Mouse (Mus musculus): ENCODE measurements around the gene Foxn2. TPM values are rescaled to one million over a fixed set of nuclear protein-coding genes. Genes with fewer than 3 reads are reported as not detected.

Foxn2 gene
- polyA plus RNA-seq, 1 experiment, result 2.9 TPM

DNA sequence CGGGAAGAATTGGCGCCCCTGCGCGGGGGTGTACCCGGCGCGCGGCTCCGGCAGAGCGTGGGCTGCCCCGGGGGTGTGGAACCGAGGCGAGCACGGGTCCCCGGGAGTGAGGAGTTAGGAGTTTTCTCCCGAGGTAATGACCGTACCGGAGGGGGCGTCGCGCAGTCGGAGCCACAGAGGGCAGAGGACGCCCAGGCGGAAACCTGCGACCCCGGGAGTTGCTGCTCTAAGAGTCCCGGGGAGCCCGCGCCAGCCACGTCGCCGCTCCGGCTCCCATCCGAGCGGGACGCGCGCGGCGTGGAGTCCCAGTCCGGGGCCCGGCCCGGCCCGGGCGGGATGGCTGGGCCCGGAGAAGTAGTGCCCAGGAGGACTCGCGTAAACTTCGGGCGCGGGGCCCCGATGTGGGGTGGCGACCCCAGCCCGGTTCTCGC, 505 bp downstream of the Foxn2 start:
- TF ChIP-seq CTCF (conservative IDR thresholded peaks at IDR 0.05; ENCODE audit: insufficient read depth, insufficient read length, low read depth, low read length) (no peak), POLR2A (IDR thresholded peaks at IDR 0.05; ENCODE audit: low read depth, low read length) (no peak)
- Histone ChIP-seq H3K27ac (ENCODE audit: insufficient read depth, low read depth, low read length) (peak overlapping the region; percentile 87), H3K27me3 (replicated peaks; ENCODE audit: control insufficient read depth, insufficient read depth, low read length) (no peaks in the 10 kb centered on the region), H3K4me3 (ENCODE audit: insufficient read depth, low read depth, low read length) (peak overlapping the region; percentile 80), H3K36me3 (ENCODE audit: control insufficient read depth, insufficient read depth, low read length) (no peaks in the 10 kb centered on the region), H3K4me1 (ENCODE audit: control insufficient read depth, insufficient read depth, low read length) (peaks cover 9% of the 10 kb centered on the region; the same call in 1 of the 2 replicates)
- peak; percentile 51 for DNase-seq
- WGBS, result under 1% methylated on average over 51 of the region's 55 CpGs

DNA sequence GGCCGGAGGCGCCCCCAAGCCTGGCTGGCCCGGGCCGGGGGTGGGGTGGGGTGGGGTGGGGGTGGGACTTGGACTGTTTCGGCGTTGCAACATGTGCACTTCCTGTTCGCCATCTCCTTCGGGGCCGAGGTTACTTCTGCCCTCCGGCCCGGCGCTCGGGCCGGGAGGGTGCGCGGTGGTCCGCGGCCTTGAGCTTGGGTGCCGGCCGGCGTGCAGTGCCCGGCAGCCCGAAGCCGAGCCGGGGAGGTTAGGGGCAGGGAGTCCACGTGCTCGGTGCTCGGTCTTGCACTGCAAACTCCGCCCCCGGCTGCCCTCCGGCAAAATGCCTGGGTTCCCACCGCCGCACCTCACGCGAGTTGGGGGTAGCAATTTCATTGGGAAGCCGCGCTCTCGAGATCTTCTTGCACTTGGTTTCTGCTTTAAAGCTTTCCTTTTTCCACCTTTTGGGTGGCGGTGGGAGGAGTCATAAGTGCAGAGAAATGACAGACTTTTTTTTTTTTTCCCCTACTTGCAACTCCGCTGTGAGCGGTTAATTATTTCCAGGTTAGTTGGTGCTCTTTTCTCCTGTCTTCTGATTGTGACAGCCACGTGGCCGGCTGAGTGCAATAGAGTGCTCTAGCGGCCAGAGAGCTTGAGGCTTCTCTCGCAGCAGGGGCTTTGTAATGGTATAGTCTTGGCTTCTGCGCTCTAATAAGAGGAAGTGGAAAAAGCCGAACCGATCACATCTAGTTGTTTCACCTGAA, 1.1 kb downstream of the Foxn2 start:
- TF ChIP-seq CTCF (conservative IDR thresholded peaks at IDR 0.05; ENCODE audit: insufficient read depth, insufficient read length, low read depth, low read length), result peak; percentile 25; the same call in 1 of the 2 replicates
- TF ChIP-seq POLR2A (IDR thresholded peaks at IDR 0.05; ENCODE audit: low read depth, low read length), result no peak
- Histone ChIP-seq H3K4me3 (ENCODE audit: insufficient read depth, low read depth, low read length) (peak overlapping the region; percentile 80), H3K36me3 (ENCODE audit: control insufficient read depth, insufficient read depth, low read length) (no peaks in the 10 kb centered on the region), H3K27me3 (replicated peaks; ENCODE audit: control insufficient read depth, insufficient read depth, low read length) (no peaks in the 10 kb centered on the region), H3K4me1 (ENCODE audit: control insufficient read depth, insufficient read depth, low read length) (peaks cover 14% of the 10 kb centered on the region; the same call in 1 of the 2 replicates), H3K27ac (ENCODE audit: insufficient read depth, low read depth, low read length) (peak overlapping the region; percentile 87)
- under 1% methylated on average over 45 of the region's 48 CpGs for WGBS
- DNase-seq, result peak; percentile 92

DNA sequence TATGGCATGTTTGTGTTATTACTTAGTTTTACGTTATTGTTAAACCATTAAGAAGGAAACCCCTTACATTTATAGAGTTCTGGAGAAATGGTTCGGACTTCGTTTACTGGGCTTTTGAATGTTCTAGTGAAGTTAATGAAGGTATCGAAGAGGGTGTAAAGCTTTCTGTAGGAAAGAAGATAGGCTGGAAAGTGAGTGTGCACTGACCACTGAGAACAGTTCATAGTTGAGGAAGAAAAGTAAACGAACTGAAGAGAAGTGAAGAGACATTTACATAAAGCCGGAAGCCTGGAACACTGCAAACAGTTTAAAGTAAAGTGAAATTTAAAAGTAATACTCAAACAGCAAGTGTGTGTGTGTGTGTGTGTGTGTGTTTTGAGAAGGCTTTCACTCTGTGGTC, 2.1 kb downstream of the Foxn2 start:
- H3K4me3 ChIP-seq (ENCODE audit: insufficient read depth, low read depth, low read length), result no peak overlapping the region
- 63% methylated on average over 6 of the region's 6 CpGs for WGBS
- H3K36me3 ChIP-seq (ENCODE audit: control insufficient read depth, insufficient read depth, low read length), result no peaks in the 10 kb centered on the region
- no peaks in the 10 kb centered on the region for H3K27me3 ChIP-seq (replicated peaks; ENCODE audit: control insufficient read depth, insufficient read depth, low read length)
- H3K4me1 ChIP-seq (ENCODE audit: control insufficient read depth, insufficient read depth, low read length), result peaks cover 14% of the 10 kb centered on the region; the same call in 1 of the 2 replicates
- DNase-seq, result no peak
- H3K27ac ChIP-seq (ENCODE audit: insufficient read depth, low read depth, low read length), result no peak overlapping the region
- TF ChIP-seq CTCF (conservative IDR thresholded peaks at IDR 0.05; ENCODE audit: insufficient read depth, insufficient read length, low read depth, low read length) (no peak), POLR2A (IDR thresholded peaks at IDR 0.05; ENCODE audit: low read depth, low read length) (no peak)

DNA sequence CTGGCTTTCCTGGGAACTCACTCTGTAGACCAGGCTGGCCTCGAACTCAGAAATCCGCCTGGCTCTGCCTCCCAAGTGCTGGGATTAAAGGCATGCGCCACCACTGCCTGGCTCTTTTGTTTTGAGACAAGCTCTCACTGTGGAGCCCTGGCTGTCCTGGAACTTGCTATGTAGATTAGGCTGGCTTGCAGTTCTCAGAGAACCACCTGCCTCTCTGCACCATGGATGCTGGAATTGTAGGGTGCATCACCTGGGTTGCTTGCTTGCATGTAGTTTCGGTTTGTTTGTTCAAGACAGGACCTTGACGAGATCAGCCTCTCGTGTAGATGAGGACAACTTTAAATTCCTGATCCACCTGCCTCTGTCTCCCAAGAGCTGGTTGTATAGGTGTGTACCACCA, 2.7 kb downstream of the Foxn2 start:
- no peak for DNase-seq
- no peaks in the 10 kb centered on the region for H3K36me3 ChIP-seq (ENCODE audit: control insufficient read depth, insufficient read depth, low read length)
- H3K4me1 ChIP-seq (ENCODE audit: control insufficient read depth, insufficient read depth, low read length), result peaks cover 14% of the 10 kb centered on the region; the same call in 1 of the 2 replicates
- H3K4me3 ChIP-seq (ENCODE audit: insufficient read depth, low read depth, low read length), result no peak overlapping the region
- H3K27me3 ChIP-seq (replicated peaks; ENCODE audit: control insufficient read depth, insufficient read depth, low read length), result no peaks in the 10 kb centered on the region
- no peak for TF ChIP-seq CTCF (conservative IDR thresholded peaks at IDR 0.05; ENCODE audit: insufficient read depth, insufficient read length, low read depth, low read length)
- TF ChIP-seq POLR2A (IDR thresholded peaks at IDR 0.05; ENCODE audit: low read depth, low read length), result no peak
- 87% methylated on average over 6 of the region's 6 CpGs for WGBS
- no peak overlapping the region for H3K27ac ChIP-seq (ENCODE audit: insufficient read depth, low read depth, low read length)

DNA sequence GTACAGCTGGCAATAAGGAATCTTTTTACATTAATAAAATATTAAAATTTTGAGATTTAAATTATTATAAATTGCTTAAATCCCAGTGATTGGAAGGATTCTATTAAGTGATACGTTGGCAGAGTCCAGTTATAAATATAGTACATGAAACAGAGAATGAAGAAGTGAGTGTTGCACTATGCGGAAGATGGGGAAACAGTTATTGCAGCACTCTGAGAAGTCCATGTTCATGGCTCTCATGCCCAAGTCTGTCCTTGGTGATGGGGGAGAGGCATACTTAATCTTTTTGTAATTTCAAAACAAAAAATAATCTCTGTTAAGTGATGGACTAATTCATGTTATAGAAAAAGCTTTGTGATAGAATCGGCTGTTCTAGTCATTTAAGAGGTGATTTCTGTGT, 17.6 kb downstream of the Foxn2 start:
- DNase-seq, result no peak
- Histone ChIP-seq H3K27ac (ENCODE audit: insufficient read depth, low read depth, low read length) (no peak overlapping the region), H3K4me1 (ENCODE audit: control insufficient read depth, insufficient read depth, low read length) (peaks cover 7% of the 10 kb centered on the region; the same call in 1 of the 2 replicates), H3K4me3 (ENCODE audit: insufficient read depth, low read depth, low read length) (no peak overlapping the region), H3K36me3 (ENCODE audit: control insufficient read depth, insufficient read depth, low read length) (no peaks in the 10 kb centered on the region), H3K27me3 (replicated peaks; ENCODE audit: control insufficient read depth, insufficient read depth, low read length) (no peaks in the 10 kb centered on the region)
- WGBS, result 89% methylated on average over 3 of the region's 3 CpGs
- no peak for TF ChIP-seq CTCF (conservative IDR thresholded peaks at IDR 0.05; ENCODE audit: insufficient read depth, insufficient read length, low read depth, low read length)
- TF ChIP-seq POLR2A (IDR thresholded peaks at IDR 0.05; ENCODE audit: low read depth, low read length), result no peak

DNA sequence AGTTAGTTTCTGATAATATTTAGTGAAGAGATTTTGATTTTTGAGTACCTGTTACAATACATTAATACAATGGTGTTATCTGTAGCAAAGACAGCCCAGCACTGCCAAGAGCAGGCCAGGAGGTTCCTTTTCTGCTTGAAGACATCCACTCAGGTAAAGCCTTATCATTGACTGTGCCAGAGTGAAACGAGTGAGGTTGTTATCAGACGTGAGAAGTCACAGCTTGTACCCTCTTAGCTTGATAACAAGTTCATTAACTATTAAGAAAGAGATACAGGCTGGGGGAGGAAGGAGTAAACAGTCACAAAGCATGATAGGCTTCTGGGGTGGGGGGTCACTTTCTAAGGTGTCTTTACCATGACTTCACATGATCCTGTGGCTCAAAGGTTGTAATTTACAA, 19.0 kb downstream of the Foxn2 start:
- WGBS, result 37% methylated on average over 2 of the region's 2 CpGs
- TF ChIP-seq POLR2A (IDR thresholded peaks at IDR 0.05; ENCODE audit: low read depth, low read length), result no peak
- H3K4me1 ChIP-seq (ENCODE audit: control insufficient read depth, insufficient read depth, low read length), result peaks cover 11% of the 10 kb centered on the region; the same call in 1 of the 2 replicates

More for the DNA sequence above, 19.0 kb downstream of the Foxn2 start:
- Histone ChIP-seq H3K4me3 (ENCODE audit: insufficient read depth, low read depth, low read length) (no peak overlapping the region), H3K36me3 (ENCODE audit: control insufficient read depth, insufficient read depth, low read length) (no peaks in the 10 kb centered on the region; the same call in 1 of the 2 replicates), H3K27ac (ENCODE audit: insufficient read depth, low read depth, low read length) (no peak overlapping the region), H3K27me3 (replicated peaks; ENCODE audit: control insufficient read depth, insufficient read depth, low read length) (no peaks in the 10 kb centered on the region)
- DNase-seq, result no peak
